Comparison of ENCODE assay signal across 26 mouse cellular contexts in the genomic region with DNA sequence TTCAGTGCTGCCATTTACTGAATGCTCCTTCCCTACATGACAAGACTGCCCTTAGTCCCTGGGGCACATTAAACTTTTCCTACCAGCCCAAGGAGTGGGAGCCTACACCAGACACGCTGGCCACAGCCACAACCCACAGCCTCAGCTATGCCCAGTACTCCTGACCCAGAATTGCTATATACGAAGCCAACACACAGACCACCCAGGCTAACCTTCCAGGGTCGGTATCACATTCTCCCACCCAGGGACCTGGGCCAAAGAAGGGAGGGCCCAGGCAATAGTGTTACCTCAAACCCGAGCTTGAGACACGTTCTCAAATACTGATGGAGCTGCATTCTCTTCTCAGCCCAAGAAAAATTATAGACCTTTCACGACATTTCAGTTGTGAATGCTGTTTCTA. TPM values are rescaled to one million over a fixed set of nuclear protein-coding genes. Genes with fewer than 3 reads are reported as not detected.
DNase-seq lines count a peak whose midpoint lies in the region; ATAC-seq lines count a peak whose summit lies in the region.
"Had no signal": no experiment of that assay in that cellular context is flagged by ENCODE, and none has a peak within 500 bp of the region (broad histone marks: within the 10 kb centered on the region; RNA-seq: fewer than 3 reads in every experiment).

No protein-coding gene starts in this region.

- no peaks in the 10 kb centered on the region for H3K27me3 ChIP-seq in forebrain, embryonic 15.5 days
- H3K27me3 ChIP-seq in forebrain, embryonic 12.5 days: no peaks in the 10 kb centered on the region
- no peaks in the 10 kb centered on the region for H3K27me3 ChIP-seq in neural tube, embryonic 15.5 days (replicated peaks)
- H3K27me3 ChIP-seq in limb, embryonic 13.5 days: no peaks in the 10 kb centered on the region
- H3K27me3 ChIP-seq in midbrain, embryonic 14.5 days (ENCODE audit: control insufficient read depth, insufficient read depth, low read length): no peaks in the 10 kb centered on the region
- H3K27me3 ChIP-seq: forebrain, embryonic 13.5 days; heart, embryonic 12.5 days; heart, embryonic 15.5 days had no signal

- H3K36me3 ChIP-seq in forebrain, embryonic 15.5 days: no peaks in the 10 kb centered on the region
- H3K36me3 ChIP-seq in forebrain, embryonic 12.5 days (replicated peaks): no peaks in the 10 kb centered on the region
- no peaks in the 10 kb centered on the region for H3K36me3 ChIP-seq in neural tube, embryonic 15.5 days
- H3K36me3 ChIP-seq in limb, embryonic 13.5 days: no peaks in the 10 kb centered on the region
- no peaks in the 10 kb centered on the region for H3K36me3 ChIP-seq in midbrain, embryonic 14.5 days (ENCODE audit: control insufficient read depth, insufficient read depth, low read length)
- H3K36me3 ChIP-seq: G1E; heart, embryonic 12.5 days; heart, embryonic 15.5 days had no signal

- no peak overlapping the region for H3K9ac ChIP-seq in forebrain, embryonic 15.5 days (replicated peaks)
- H3K9ac ChIP-seq in forebrain, embryonic 12.5 days: no peak overlapping the region
- no peak overlapping the region for H3K9ac ChIP-seq in neural tube, embryonic 15.5 days (replicated peaks)
- no peak overlapping the region for H3K9ac ChIP-seq in limb, embryonic 13.5 days
- no peak overlapping the region for H3K9ac ChIP-seq in midbrain, embryonic 14.5 days (replicated peaks; ENCODE audit: low read length)
- H3K9ac ChIP-seq: forebrain, embryonic 13.5 days; forebrain, postnatal 0 days; heart, embryonic 12.5 days; heart, embryonic 15.5 days; hindbrain, embryonic 14.5 days had no signal

- ATAC-seq in forebrain, embryonic 15.5 days (replicated peaks): no peak
- ATAC-seq in forebrain, embryonic 12.5 days (ENCODE audit: low FRiP score): no peak
- ATAC-seq in neural tube, embryonic 15.5 days (ENCODE audit: low FRiP score): no peak
- ATAC-seq in limb, embryonic 13.5 days (ENCODE audit: low FRiP score, low read depth): peak; percentile 37; the same call in 1 of the 2 replicates
- ATAC-seq in midbrain, embryonic 14.5 days (ENCODE audit: low FRiP score, low TSS enrichment): no peak
- ATAC-seq: forebrain, embryonic 13.5 days; forebrain, postnatal 0 days; intestine, postnatal 0 days had no signal

- H3K4me3 ChIP-seq in forebrain, embryonic 15.5 days: no peak overlapping the region
- H3K4me3 ChIP-seq in forebrain, embryonic 12.5 days (replicated peaks): no peak overlapping the region
- no peak overlapping the region for H3K4me3 ChIP-seq in neural tube, embryonic 15.5 days (replicated peaks)
- no peak overlapping the region for H3K4me3 ChIP-seq in limb, embryonic 13.5 days
- H3K4me3 ChIP-seq in midbrain, embryonic 14.5 days (replicated peaks; ENCODE audit: low read depth, low read length): no peak overlapping the region
- H3K4me3 ChIP-seq: erythroblast, embryonic 14.5 days; forebrain, embryonic 13.5 days; gastrocnemius, adult 2 months; heart, embryonic 12.5 days; heart, embryonic 15.5 days had no signal

- 73% methylated on average over 6 of the region's 6 CpGs for WGBS in forebrain, embryonic 15.5 days
- WGBS in forebrain, embryonic 12.5 days: 83% methylated on average over 6 of the region's 6 CpGs
- 57% methylated on average over 6 of the region's 6 CpGs for WGBS in neural tube, embryonic 15.5 days
- 41% methylated on average over 6 of the region's 6 CpGs for WGBS in limb, embryonic 13.5 days
- 87% methylated on average over 6 of the region's 6 CpGs for WGBS in midbrain, embryonic 14.5 days

- DNase-seq in neural tube, embryonic 10.5 days (ENCODE audit: extremely low spot score, low spot score): no peak
- no peak for DNase-seq in midbrain, embryonic 14.5 days
- no peak for DNase-seq in embryo, embryonic 10.5 days (ENCODE audit: low spot score)
- DNase-seq: adrenal gland, adult 8-10 months; adrenal gland, postnatal 25 days; B cell, adult 2 months; cerebellum, adult 18-20 months; cerebellum, adult 9-10 months; cerebellum, postnatal 14 days; forebrain, postnatal 0 days; gastrocnemius, adult 2 months; gastrocnemius, postnatal 14 days; heart, adult 11 months; heart, postnatal 10 days; heart, postnatal 36 days had no signal

- H3K27ac ChIP-seq in forebrain, embryonic 15.5 days (replicated peaks): peak overlapping the region; percentile 31
- no peak overlapping the region for H3K27ac ChIP-seq in forebrain, embryonic 12.5 days
- H3K27ac ChIP-seq in neural tube, embryonic 15.5 days (replicated peaks): 0 out of 2 replicates have a peak overlapping the region, but pooled peaks have one; percentile 37
- no peak overlapping the region for H3K27ac ChIP-seq in limb, embryonic 13.5 days
- no peak overlapping the region for H3K27ac ChIP-seq in midbrain, embryonic 14.5 days (replicated peaks; ENCODE audit: low read depth, low read length)
- H3K27ac ChIP-seq: forebrain, embryonic 13.5 days; gastrocnemius, adult 2 months; heart, embryonic 15.5 days; hindbrain, embryonic 14.5 days had no signal

- peaks cover 27% of the 10 kb centered on the region for H3K4me1 ChIP-seq in forebrain, embryonic 15.5 days
- peaks cover 13% of the 10 kb centered on the region for H3K4me1 ChIP-seq in forebrain, embryonic 12.5 days
- H3K4me1 ChIP-seq in neural tube, embryonic 15.5 days: peaks cover 31% of the 10 kb centered on the region
- peaks cover 39% of the 10 kb centered on the region for H3K4me1 ChIP-seq in limb, embryonic 13.5 days
- H3K4me1 ChIP-seq in midbrain, embryonic 14.5 days (ENCODE audit: control insufficient read depth, insufficient read depth, low read length): peaks cover 22% of the 10 kb centered on the region

- no peaks in the 10 kb centered on the region for H3K9me3 ChIP-seq in forebrain, embryonic 15.5 days
- H3K9me3 ChIP-seq in forebrain, embryonic 12.5 days: no peaks in the 10 kb centered on the region
- H3K9me3 ChIP-seq in neural tube, embryonic 15.5 days (replicated peaks): no peaks in the 10 kb centered on the region
- no peaks in the 10 kb centered on the region for H3K9me3 ChIP-seq in limb, embryonic 13.5 days
- no peaks in the 10 kb centered on the region for H3K9me3 ChIP-seq in midbrain, embryonic 14.5 days (ENCODE audit: control insufficient read depth, low read length)
- H3K9me3 ChIP-seq: forebrain, embryonic 13.5 days; heart, embryonic 12.5 days; heart, embryonic 15.5 days had no signal

- no peak overlapping the region for H3K4me2 ChIP-seq in forebrain, embryonic 15.5 days (replicated peaks)
- H3K4me2 ChIP-seq in forebrain, embryonic 12.5 days: no peak overlapping the region
- H3K4me2 ChIP-seq in neural tube, embryonic 15.5 days: no peak overlapping the region
- H3K4me2 ChIP-seq in limb, embryonic 13.5 days (replicated peaks): no peak overlapping the region
- no peak overlapping the region for H3K4me2 ChIP-seq in midbrain, embryonic 14.5 days (ENCODE audit: low read length)
- H3K4me2 ChIP-seq: forebrain, embryonic 13.5 days; heart, embryonic 12.5 days; heart, embryonic 15.5 days; hindbrain, embryonic 14.5 days had no signal

RNA-seq across cellular contexts. Expression of gene Chst15, which starts 51.8 kb away (rescaled TPM):
- 20.1 and 22.0 TPM in 2 replicates for polyA plus RNA-seq in forebrain, embryonic 15.5 days (2015; fragmentation: Nextera tagmentation; extraction: Ambion mirVana)
- 13.8 and 15.6 TPM in 2 replicates for polyA plus RNA-seq in forebrain, embryonic 12.5 days (2016; fragmentation: Nextera tagmentation; extraction: Ambion mirVana)
- 17.1 and 19.7 TPM in 2 replicates for polyA plus RNA-seq in neural tube, embryonic 15.5 days (2015; fragmentation: Nextera tagmentation; extraction: Ambion mirVana)
- polyA plus RNA-seq in limb, embryonic 13.5 days (2015; fragmentation: Nextera tagmentation; extraction: Ambion mirVana): 23.6 and 24.3 TPM in 2 replicates
- polyA plus RNA-seq in midbrain, embryonic 14.5 days (2014; fragmentation: Nextera tagmentation; extraction: Ambion mirVana): 13.3 and 17.8 TPM in 2 replicates
- polyA plus RNA-seq: G1E had no signal

Comparison
In these comparisons a context has a peak if more than half of its experiments do, and no peak if none do; other contexts are left out.
1. H3K27ac ChIP-seq: peak in forebrain, embryonic 15.5 days (single experiment) and neural tube, embryonic 15.5 days (single experiment); none in forebrain, embryonic 12.5 days (single experiment), limb, embryonic 13.5 days (single experiment) and midbrain, embryonic 14.5 days (single experiment).